Mouse (Mus musculus) MEL (cell line): ENCODE results near the gene Arhgap24. TPM values are rescaled to one million over a fixed set of nuclear protein-coding genes. Genes with fewer than 3 reads are reported as not detected.

Experiments used
- DNase-seq: peaks from one replicate; pipeline ENCODE4 v3.0.0; 2011; ENCODE audit warnings: low read depth, low spot score
- H3K27ac ChIP-seq: 2 replicates; pipeline ENCODE4 v1.5.1; 2012; ENCODE audit warnings: low read depth, mild to moderate bottlenecking, control low read depth, low read length, moderate library complexity; ENCODE audit not compliant: control insufficient read depth
- H3K27me3 ChIP-seq, 2 experiments: fragments of 150-350 bp in 1 of 2; sonication (generic) in 1 of 2; 2 replicates each; pipeline ENCODE4 v1.6.1; 2012; ENCODE audit warnings: low read length in 2 of 2, mild to moderate bottlenecking in 2 of 2, improper control_type of control experiment in 1 of 2, moderate library complexity in 1 of 2; ENCODE audit not compliant: insufficient read depth in 2 of 2, control insufficient read depth in 1 of 2
- H3K36me3 ChIP-seq, 2 experiments: 2 replicates each; pipeline ENCODE4 v1.6.1; 2012 to 2014; ENCODE audit warnings: low read length in 2 of 2, improper control_type of control experiment in 1 of 2, inconsistent platforms in 1 of 2, mild to moderate bottlenecking in 1 of 2; ENCODE audit not compliant: insufficient read depth in 2 of 2, control insufficient read depth in 1 of 2
- H3K4me1 ChIP-seq, 2 experiments: fragments of 150-350 bp in 1 of 2; sonication (generic) in 1 of 2; 2 replicates each; pipeline ENCODE4 v1.6.1; 2012; ENCODE audit warnings: low read length in 2 of 2, improper control_type of control experiment in 1 of 2, mild to moderate bottlenecking in 1 of 2; ENCODE audit not compliant: insufficient read depth in 2 of 2, control insufficient read depth in 1 of 2
- H3K4me3 ChIP-seq, 2 experiments: fragments of 150-350 bp in 1 of 2; sonication (generic) in 1 of 2; 2 replicates each; pipeline ENCODE4 v1.5.1; 2012; ENCODE audit warnings: low read depth in 2 of 2, low read length in 2 of 2, mild to moderate bottlenecking in 2 of 2, moderate library complexity in 2 of 2, control low read depth in 1 of 2, improper control_type of control experiment in 1 of 2; ENCODE audit not compliant: control insufficient read depth in 1 of 2, insufficient read depth in 1 of 2
- H3K79me2 ChIP-seq: 2 replicates; pipeline ENCODE4 v1.6.1; 2012; ENCODE audit warnings: mild to moderate bottlenecking, low read length, moderate library complexity; ENCODE audit not compliant: control insufficient read depth, poor library complexity, insufficient read depth
- H3K9ac ChIP-seq: 2 replicates; pipeline ENCODE4 v1.6.1; 2012; ENCODE audit warnings: low read depth, mild to moderate bottlenecking, control low read depth, low read length, moderate library complexity; ENCODE audit not compliant: control insufficient read depth, poor library complexity, severe bottlenecking
- H3K9me3 ChIP-seq: fragments of 150-350 bp; sonication (generic); replicated peaks from 2 replicates; pipeline ENCODE4 v1.6.1; 2012; ENCODE audit warnings: mild to moderate bottlenecking, low read length, improper control_type of control experiment, moderate library complexity; ENCODE audit not compliant: insufficient read depth
- CHD2 ChIP-seq: IDR thresholded peaks from 2 replicates; pipeline ENCODE4 v1.6.1; 2011; ENCODE audit warnings: low read length, improper control_type of control experiment
- CTCF ChIP-seq, 3 experiments: IDR thresholded peaks in 2 of 3; conservative IDR thresholded peaks in 1 of 3; 2 replicates each; pipeline ENCODE4 v1.5.1; 2011 to 2012; ENCODE audit warnings: low read length in 3 of 3, low read depth in 2 of 3, mild to moderate bottlenecking in 2 of 3, improper control_type of control experiment in 1 of 3, inconsistent platforms in 1 of 3, mixed read lengths in 1 of 3, moderate library complexity in 1 of 3; ENCODE audit not compliant: control insufficient read depth in 1 of 3, insufficient read depth in 1 of 3, poor library complexity in 1 of 3, severe bottlenecking in 1 of 3
- ELF1 ChIP-seq: IDR thresholded peaks from 2 replicates; pipeline ENCODE4 v1.6.1; 2014; ENCODE audit warnings: low read depth, mild to moderate bottlenecking, inconsistent platforms, low read length, improper control_type of control experiment, moderate library complexity
- EP300 ChIP-seq, 2 experiments: IDR thresholded peaks; 2 replicates each; pipeline ENCODE4 v1.6.1; 2011; ENCODE audit warnings: improper control_type of control experiment in 2 of 2, low read length in 2 of 2, low read depth in 1 of 2, mild to moderate bottlenecking in 1 of 2
- GATA1 ChIP-seq: IDR thresholded peaks from 2 replicates; pipeline ENCODE4 v1.6.1; 2011; ENCODE audit warnings: low read depth, low read length, improper control_type of control experiment
- KAT2A ChIP-seq: conservative IDR thresholded peaks from 2 replicates; pipeline ENCODE4 v1.6.1; 2012; ENCODE audit warnings: low read depth, low read length, improper control_type of control experiment, inconsistent platforms
- MAZ ChIP-seq: IDR thresholded peaks from 2 replicates; pipeline ENCODE4 v1.6.1; 2012; ENCODE audit warnings: low read depth, mild to moderate bottlenecking, inconsistent platforms, low read length, improper control_type of control experiment
- NELFE ChIP-seq: IDR thresholded peaks from 2 replicates; pipeline ENCODE4 v1.6.1; 2011; ENCODE audit warnings: low read depth, low read length, improper control_type of control experiment
- SIN3A ChIP-seq: IDR thresholded peaks from 2 replicates; pipeline ENCODE4 v1.6.1; 2012; ENCODE audit warnings: low read length, improper control_type of control experiment, inconsistent platforms
- TAL1 ChIP-seq: IDR thresholded peaks from 2 replicates; pipeline ENCODE4 v1.6.1; 2012; ENCODE audit warnings: mild to moderate bottlenecking, inconsistent platforms, low read length, moderate library complexity, mixed read lengths
- TCF12 ChIP-seq: IDR thresholded peaks from 2 replicates; pipeline ENCODE4 v1.6.1; 2014; ENCODE audit warnings: low read depth, mild to moderate bottlenecking, inconsistent platforms, low read length, improper control_type of control experiment, moderate library complexity
- USF1 ChIP-seq: IDR thresholded peaks from 2 replicates; pipeline ENCODE4 v1.6.1; 2014; ENCODE audit warnings: low read depth, mild to moderate bottlenecking, inconsistent platforms, low read length, improper control_type of control experiment, moderate library complexity
- USF2 ChIP-seq, 2 experiments: IDR thresholded peaks; 2 replicates each; pipeline ENCODE4 v1.6.1; 2011 to 2012; ENCODE audit warnings: improper control_type of control experiment in 2 of 2, low read length in 2 of 2, borderline replicate concordance in 1 of 2, inconsistent platforms in 1 of 2, low read depth in 1 of 2, mild to moderate bottlenecking in 1 of 2; ENCODE audit not compliant: insufficient read depth in 1 of 2
- ZC3H11A ChIP-seq: IDR thresholded peaks from 2 replicates; pipeline ENCODE4 v1.6.1; 2012; ENCODE audit warnings: low read depth, mild to moderate bottlenecking, inconsistent platforms, low read length, improper control_type of control experiment
- ZMIZ1 ChIP-seq: IDR thresholded peaks from 2 replicates; pipeline ENCODE4 v1.6.1; 2012; ENCODE audit warnings: low read depth, mild to moderate bottlenecking, inconsistent platforms, low read length, improper control_type of control experiment, moderate library complexity
- polyA plus RNA-seq, 2 experiments: library from polyadenylated mRNA; stranded (reverse) in 1 of 2; unstranded in 1 of 2; fragments of >175 nt in 1 of 2; fragments of >200 nt in 1 of 2; gene quantifications; 2 replicates each; pipeline versions ENCODE4 v1.2.1 to v1.2.4; 2012; ENCODE audit warnings: low replicate concordance in 2 of 2, low read depth in 1 of 2; ENCODE audit not compliant: insufficient read length in 2 of 2, insufficient read depth in 1 of 2, missing spikeins in 1 of 2
- total RNA-seq: library from RNA; depleted of rRNA; stranded (reverse); fragments of 300-350 nt; gene quantifications from 2 replicates; pipeline ENCODE4 v1.2.3, GENCODE M21; 2012

Gene Arhgap24
- total and polyA plus RNA-seq, 3 experiments, result not detected

DNA sequence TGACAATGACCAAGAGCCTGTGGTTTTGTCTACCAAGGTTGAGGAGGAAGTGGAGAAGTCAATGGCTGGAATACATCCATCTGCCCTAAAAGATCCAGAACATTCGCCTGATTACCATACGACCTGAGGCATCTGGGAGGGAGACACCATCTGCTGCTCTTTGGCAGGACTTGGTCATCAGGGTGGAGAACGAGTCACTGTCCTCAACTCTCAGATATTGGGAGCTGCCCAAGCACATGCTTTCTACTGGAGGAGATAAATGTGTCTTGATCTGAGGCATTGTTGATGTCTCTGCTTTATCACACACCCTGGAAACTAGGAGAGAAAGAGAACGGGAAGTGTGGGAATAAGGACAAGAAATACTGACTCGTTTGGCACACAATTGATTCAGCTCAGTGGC lies 206.5 kb downstream of the Arhgap24 start:
- Histone ChIP-seq H3K4me3 (no peak overlapping the region), H3K36me3 (no peaks in the 10 kb centered on the region), H3K9me3 (no peaks in the 10 kb centered on the region), H3K27ac (no peak overlapping the region), H3K9ac (no peak overlapping the region), H3K79me2 (no peaks in the 10 kb centered on the region), H3K27me3 (no peaks in the 10 kb centered on the region), H3K4me1 (no peaks in the 10 kb centered on the region)
- no peak for DNase-seq
- TF ChIP-seq TAL1 (no peak), ZC3H11A (no peak), USF2 (IDR thresholded peaks at IDR 0.05; ENCODE audit: borderline replicate concordance in 1 of 2, insufficient read depth in 1 of 2, low read depth in 1 of 2, low read length in 2 of 2) (no peak), USF1 (no peak), CHD2 (no peak), NELFE (no peak), MAZ (no peak), SIN3A (no peak), KAT2A (no peak), ELF1 (no peak)

DNA sequence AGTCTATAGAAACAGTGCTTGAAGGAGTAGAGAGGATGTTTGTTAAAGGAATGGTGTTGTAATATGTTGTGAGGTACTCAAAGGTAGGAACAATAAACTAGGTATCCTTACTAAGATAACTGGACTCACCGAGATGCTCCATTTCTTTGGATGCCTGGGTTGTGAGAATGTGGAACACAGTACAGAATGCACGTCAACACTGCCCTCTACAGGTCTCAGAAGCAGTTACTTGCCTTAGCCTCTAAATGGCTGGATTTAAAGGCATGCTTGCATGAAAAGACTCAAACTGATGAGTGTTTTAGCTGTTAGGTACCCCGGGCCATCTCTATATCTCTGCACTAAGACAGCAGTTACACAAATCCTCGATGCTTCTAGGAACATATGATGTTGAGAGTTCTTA lies 211.3 kb downstream of the Arhgap24 start:
- no peaks in the 10 kb centered on the region for H3K4me1 ChIP-seq
- peak; percentile 3 for DNase-seq

DNA sequence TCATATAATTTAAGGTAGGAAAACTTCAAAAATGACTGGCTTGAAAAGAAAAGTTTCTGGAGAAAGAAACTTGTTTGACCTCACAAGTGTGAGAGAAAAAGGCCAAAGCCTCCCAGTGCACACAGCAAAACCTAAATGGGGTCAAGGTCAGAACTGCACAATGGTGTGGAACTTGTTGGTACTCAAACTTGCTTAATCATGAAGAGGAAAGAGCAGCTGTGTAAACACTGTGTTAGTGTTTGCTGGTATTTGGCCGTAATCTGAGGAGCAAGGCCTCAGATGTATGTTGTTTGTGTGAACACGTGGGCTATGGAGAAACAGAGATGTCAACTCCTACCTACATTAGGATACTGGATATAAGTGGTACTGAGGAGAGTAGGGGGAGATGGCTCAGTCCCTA lies 212.0 kb downstream of the Arhgap24 start:
- Histone ChIP-seq H3K79me2 (no peaks in the 10 kb centered on the region), H3K9me3 (no peaks in the 10 kb centered on the region), H3K4me3 (no peak overlapping the region), H3K9ac (no peak overlapping the region), H3K27me3 (no peaks in the 10 kb centered on the region), H3K36me3 (no peaks in the 10 kb centered on the region), H3K4me1 (no peaks in the 10 kb centered on the region), H3K27ac (no peak overlapping the region)
- no peak for DNase-seq
- no peak for TF ChIP-seq CHD2
- TF ChIP-seq TCF12, result no peak
- no peak for TF ChIP-seq GATA1

More for the DNA sequence above, 211.3 kb downstream of the Arhgap24 start:
- Histone ChIP-seq H3K27me3 (no peaks in the 10 kb centered on the region), H3K36me3 (no peaks in the 10 kb centered on the region), H3K4me3 (no peak overlapping the region), H3K79me2 (no peaks in the 10 kb centered on the region), H3K9me3 (no peaks in the 10 kb centered on the region), H3K9ac (no peak overlapping the region), H3K27ac (no peak overlapping the region)
- no peak for TF ChIP-seq EP300 (IDR thresholded peaks at IDR 0.05; ENCODE audit: low read depth in 1 of 2, low read length in 2 of 2)
- peak in 1 of 3 experiments; percentile 19; a peak in 1 of 6 replicates for TF ChIP-seq CTCF (IDR thresholded peaks at IDR 0.05 in 2 of 3, conservative IDR thresholded peaks at IDR 0.05 in 1 of 3; ENCODE audit: control insufficient read depth in 1 of 3, insufficient read depth in 1 of 3, low read depth in 2 of 3, low read length in 3 of 3, poor library complexity in 1 of 3, severe bottlenecking in 1 of 3)
- TF ChIP-seq ZMIZ1, result no peak
